Mouse (Mus musculus): ENCODE data around the gene Dnajc10. TPM values are rescaled to one million over a fixed set of nuclear protein-coding genes. Genes with fewer than 3 reads are reported as not detected.

Dnajc10 gene
- polyA plus RNA-seq (2015; fragmentation: Illumina TruSeq; extraction: RNeasy Lipid Tissue Mini Kit (QIAGEN cat#74804); ENCODE audit: low read depth, low replicate concordance) = 63.9 TPM

DNA sequence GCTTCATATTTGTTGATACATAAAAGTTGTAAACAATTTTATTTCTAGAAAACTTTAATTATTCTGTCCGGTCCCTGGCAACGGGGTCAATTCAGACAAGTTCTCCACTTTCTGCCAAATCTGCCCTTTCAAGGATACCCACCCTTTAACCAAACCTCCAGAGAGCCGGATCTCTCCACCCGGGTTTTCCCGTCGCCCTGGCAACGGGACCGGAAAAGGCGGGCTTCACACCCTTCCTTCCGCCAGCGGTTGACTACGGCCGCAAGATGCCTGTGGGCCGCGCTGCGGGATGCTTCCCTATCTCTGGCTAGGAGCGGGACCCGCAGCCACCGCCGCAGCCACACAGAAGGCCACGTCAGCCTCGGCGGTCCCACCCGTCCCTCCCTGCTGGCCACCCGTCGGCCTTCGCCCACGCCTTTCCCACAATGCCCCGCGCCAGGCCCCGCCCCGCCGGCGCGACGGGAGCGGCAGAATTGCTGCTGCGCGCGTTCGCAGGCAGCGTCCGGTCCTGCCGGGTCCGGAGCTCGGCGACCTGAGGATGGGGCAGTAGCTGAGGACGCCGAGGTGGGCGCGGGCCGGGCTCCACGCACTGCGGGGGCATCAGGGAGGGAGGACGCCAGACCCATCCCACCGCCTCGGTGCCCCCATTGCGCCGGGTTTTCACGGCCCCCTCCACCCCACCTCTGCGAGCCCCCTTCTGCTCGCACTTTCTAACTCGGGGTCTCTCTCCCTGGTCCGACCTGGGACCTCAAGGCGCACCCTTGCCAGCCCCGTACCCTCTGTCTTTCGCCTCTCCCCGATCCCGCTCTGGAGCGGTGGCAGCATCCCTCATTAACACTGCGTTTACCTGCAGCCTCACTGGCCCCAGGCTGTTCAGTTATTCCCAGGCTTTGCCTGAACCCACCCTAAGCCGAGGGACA lies at the start of gene Dnajc10:
TSS of gene Dnajc10 (plus strand) at position 225 of the 920 bp plus-strand sequence.

GRCm38 (mm10) chr2:80292172-80292571 lies 23.1 kb upstream of the Dnajc10 start, which contains the start of gene Prdx6b:
Prdx6b (plus strand) TSS chr2:80292472.

Other genes with a start within 250 kb of the Dnajc10 start
- gene Pde1a, start 186.0 kb upstream of the Dnajc10 start, polyA plus RNA-seq (2015; fragmentation: Illumina TruSeq; extraction: RNeasy Lipid Tissue Mini Kit (QIAGEN cat#74804); ENCODE audit: low read depth, low replicate concordance) = 105 TPM
- not detected for gene Prdx6b, start 23.0 kb upstream of the Dnajc10 start, polyA plus RNA-seq (2015; fragmentation: Illumina TruSeq; extraction: RNeasy Lipid Tissue Mini Kit (QIAGEN cat#74804); ENCODE audit: low read depth, low replicate concordance)
- gene Frzb, start 132.2 kb downstream of the Dnajc10 start, polyA plus RNA-seq (2015; fragmentation: Illumina TruSeq; extraction: RNeasy Lipid Tissue Mini Kit (QIAGEN cat#74804); ENCODE audit: low read depth, low replicate concordance) = 14.5 TPM